In genomic region chr6:100010954-100011481, GRCm38 (mm10) we compare ENCODE assay signal across 12 mouse cellular contexts.
A peak's percentile ranks its signal among the peaks of the same experiment; 100 is the strongest.
DNase-seq lines count a peak whose midpoint lies in the region; ATAC-seq and TF ChIP-seq lines count a peak whose summit lies in the region.
"Had no signal": no experiment of that assay in that cellular context is flagged by ENCODE, and none has a peak within 500 bp of the region (broad histone marks: within the 10 kb centered on the region; RNA-seq: fewer than 3 reads in every experiment).

No protein-coding gene starts in this region.

- TF ChIP-seq CTCF in kidney, postnatal 0 days (IDR thresholded peaks at IDR 0.05; ENCODE audit: low read depth) = no peak

- H3K4me1 ChIP-seq in heart, embryonic 10.5 days = peaks cover 28% of the 10 kb centered on the region
- peaks cover 17% of the 10 kb centered on the region for H3K4me1 ChIP-seq in kidney, postnatal 0 days (replicated peaks; ENCODE audit: insufficient read depth, low read length)
- H3K4me1 ChIP-seq in hindbrain, embryonic 16.5 days (ENCODE audit: control insufficient read depth, insufficient read depth, low read depth, low read length) = peaks cover 17% of the 10 kb centered on the region
- peaks cover 14% of the 10 kb centered on the region for H3K4me1 ChIP-seq in midbrain, embryonic 16.5 days (ENCODE audit: control insufficient read depth, insufficient read depth, low read length)

- peak; percentile 2; the same call in 1 of the 2 replicates for ATAC-seq in kidney, postnatal 0 days (replicated peaks; ENCODE audit: low FRiP score, low read depth)
- ATAC-seq in hindbrain, embryonic 16.5 days = no peak
- ATAC-seq in midbrain, embryonic 16.5 days = no peak; the same call in 1 of the 2 replicates

- H3K9ac ChIP-seq in kidney, postnatal 0 days (ENCODE audit: low read depth, low read length) = no peak overlapping the region
- H3K9ac ChIP-seq in hindbrain, embryonic 16.5 days (ENCODE audit: low read depth, low read length) = no peak overlapping the region
- H3K9ac ChIP-seq in midbrain, embryonic 16.5 days (ENCODE audit: low read depth, low read length) = peak overlapping the region; percentile 34; the same call in 1 of the 2 replicates
- H3K9ac ChIP-seq: limb, embryonic 15.5 days had no signal

- no peak for DNase-seq in heart, embryonic 10.5 days (ENCODE audit: low spot score)
- no peak for DNase-seq in heart, postnatal 14 days
- peak; percentile 87 for DNase-seq in kidney, postnatal 0 days (ENCODE audit: low spot score)
- DNase-seq in kidney, postnatal 36 days = no peak
- DNase-seq in frontal cortex, postnatal 14 days (ENCODE audit: low spot score in 2 of 2) = no peak
- no peak for DNase-seq in spleen, postnatal 14 days (ENCODE audit: low spot score in 2 of 2)
- DNase-seq: gastrocnemius, postnatal 36 days; spleen, adult 18-20 months had no signal

- no peaks in the 10 kb centered on the region for H3K9me3 ChIP-seq in heart, embryonic 10.5 days
- H3K9me3 ChIP-seq in kidney, postnatal 0 days (replicated peaks; ENCODE audit: low read length) = no peaks in the 10 kb centered on the region
- H3K9me3 ChIP-seq in hindbrain, embryonic 16.5 days (ENCODE audit: control insufficient read depth, low read length) = no peaks in the 10 kb centered on the region
- no peaks in the 10 kb centered on the region for H3K9me3 ChIP-seq in midbrain, embryonic 16.5 days (replicated peaks; ENCODE audit: control insufficient read depth, low read length, poor library complexity, severe bottlenecking)
- H3K9me3 ChIP-seq: limb, embryonic 15.5 days had no signal

- intact Hi-C loops in heart, postnatal 14 days (cut with DNase I) = loop anchor here (5.0 kb wide), 1 partner anchor 116 kb away; no protein-coding TSS in a partner anchor

- no peaks in the 10 kb centered on the region for H3K36me3 ChIP-seq in heart, embryonic 10.5 days
- H3K36me3 ChIP-seq in kidney, postnatal 0 days (ENCODE audit: insufficient read depth, low read length) = no peaks in the 10 kb centered on the region
- no peaks in the 10 kb centered on the region for H3K36me3 ChIP-seq in hindbrain, embryonic 16.5 days (ENCODE audit: control insufficient read depth, insufficient read depth, low read length)
- H3K36me3 ChIP-seq in midbrain, embryonic 16.5 days (ENCODE audit: control insufficient read depth, insufficient read depth, low read length) = no peaks in the 10 kb centered on the region
- H3K36me3 ChIP-seq: limb, embryonic 15.5 days had no signal

- no peak overlapping the region for H3K4me3 ChIP-seq in heart, embryonic 10.5 days
- H3K4me3 ChIP-seq in kidney, postnatal 0 days (replicated peaks; ENCODE audit: low read depth, low read length) = 0 out of 2 replicates have a peak overlapping the region, but pooled peaks have one; percentile 3
- H3K4me3 ChIP-seq in hindbrain, embryonic 16.5 days (ENCODE audit: low read length) = no peak overlapping the region
- H3K4me3 ChIP-seq in midbrain, embryonic 16.5 days (ENCODE audit: low read depth, low read length) = no peak overlapping the region
- H3K4me3 ChIP-seq: erythroblast, embryonic 14.5 days; limb, embryonic 15.5 days had no signal

- peak overlapping the region; percentile 39 for H3K4me2 ChIP-seq in kidney, postnatal 0 days (ENCODE audit: low read length)
- peak overlapping the region; percentile 46 for H3K4me2 ChIP-seq in hindbrain, embryonic 16.5 days (ENCODE audit: low read length)
- peak overlapping the region; percentile 51 for H3K4me2 ChIP-seq in midbrain, embryonic 16.5 days (ENCODE audit: low read length)

- peaks cover 83% of the 10 kb centered on the region for H3K27me3 ChIP-seq in heart, embryonic 10.5 days (ENCODE audit: insufficient read depth, poor library complexity, severe bottlenecking)
- H3K27me3 ChIP-seq in kidney, postnatal 0 days (ENCODE audit: insufficient read depth, low read length) = 0 out of 2 replicates have a peak, but pooled peaks cover 5% of the 10 kb centered on the region
- H3K27me3 ChIP-seq in hindbrain, embryonic 16.5 days (replicated peaks; ENCODE audit: control insufficient read depth, insufficient read depth, low read length) = peaks cover 3% of the 10 kb centered on the region
- peaks cover 2% of the 10 kb centered on the region; the same call in 1 of the 2 replicates for H3K27me3 ChIP-seq in midbrain, embryonic 16.5 days (ENCODE audit: control insufficient read depth, insufficient read depth, low read depth, low read length)

- WGBS in heart, embryonic 10.5 days = 60% methylated on average over 9 of the region's 9 CpGs
- WGBS in kidney, postnatal 0 days = 6% methylated on average over 9 of the region's 9 CpGs
- WGBS in hindbrain, embryonic 16.5 days = 35% methylated on average over 9 of the region's 9 CpGs
- 46% methylated on average over 9 of the region's 9 CpGs for WGBS in midbrain, embryonic 16.5 days

- H3K27ac ChIP-seq in heart, embryonic 10.5 days = peak overlapping the region; percentile 42; the same call in 1 of the 2 replicates
- peak overlapping the region; percentile 50; the same call in 1 of the 2 replicates for H3K27ac ChIP-seq in kidney, postnatal 0 days
- H3K27ac ChIP-seq in hindbrain, embryonic 16.5 days (ENCODE audit: low read depth, low read length) = no peak overlapping the region
- H3K27ac ChIP-seq in midbrain, embryonic 16.5 days (ENCODE audit: low read length) = 0 out of 2 replicates have a peak overlapping the region, but pooled peaks have one; percentile 42
- H3K27ac ChIP-seq: limb, embryonic 15.5 days had no signal
